Mouse (Mus musculus) megakaryocyte, embryonic 14.5 days (primary cell): Measurements from ENCODE around the gene Arhgef10l.

Experiments used
- FLI1 ChIP-seq: IDR thresholded peaks from 2 replicates; pipeline ENCODE4 v1.6.1; 2012; ENCODE audit warnings: low read length, inconsistent platforms, mixed read lengths
- GATA1 ChIP-seq: IDR thresholded peaks from 3 replicates; pipeline ENCODE4 v1.6.1; 2012; ENCODE audit warnings: mixed read lengths, low read length, inconsistent platforms, borderline replicate concordance

GRCm38 (mm10) chr4:140581730-140582389 is 84.0 kb downstream of the Arhgef10l start:
- TF ChIP-seq GATA1 (no peak), FLI1 (no peak)
